Mouse (Mus musculus): ENCODE measurements around the gene Fbxo28.

DNA sequence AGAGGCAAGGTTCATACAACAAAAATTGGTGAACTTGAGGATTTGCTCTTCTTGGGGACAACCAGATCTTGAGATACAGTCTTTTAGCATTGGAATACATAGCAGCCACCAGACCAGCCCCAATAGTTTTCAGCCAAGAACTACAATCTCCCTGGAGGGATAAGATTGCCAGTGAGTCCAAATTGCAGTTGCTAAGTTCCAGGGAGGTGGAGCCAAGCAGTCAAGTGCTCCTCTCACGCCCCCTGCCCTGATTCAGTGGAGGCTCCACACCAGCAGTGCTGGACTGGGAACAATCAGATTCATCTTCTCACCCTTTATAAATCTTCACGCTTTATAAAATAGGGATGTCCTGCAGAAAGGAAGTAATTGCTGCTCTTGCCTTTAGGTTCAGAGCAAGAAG is 51.6 kb downstream of the Fbxo28 start:
- TF ChIP-seq CTCF (IDR thresholded peaks at IDR 0.05; ENCODE audit: insufficient read depth, low read depth, low read length) = no peak
- TF ChIP-seq POLR2A (IDR thresholded peaks at IDR 0.05; ENCODE audit: insufficient read depth, low read depth, low read length) = no peak

Data from olfactory bulb, adult 2 months (tissue).